Mouse (Mus musculus): ENCODE results near the gene Rnf113a2.

DNA sequence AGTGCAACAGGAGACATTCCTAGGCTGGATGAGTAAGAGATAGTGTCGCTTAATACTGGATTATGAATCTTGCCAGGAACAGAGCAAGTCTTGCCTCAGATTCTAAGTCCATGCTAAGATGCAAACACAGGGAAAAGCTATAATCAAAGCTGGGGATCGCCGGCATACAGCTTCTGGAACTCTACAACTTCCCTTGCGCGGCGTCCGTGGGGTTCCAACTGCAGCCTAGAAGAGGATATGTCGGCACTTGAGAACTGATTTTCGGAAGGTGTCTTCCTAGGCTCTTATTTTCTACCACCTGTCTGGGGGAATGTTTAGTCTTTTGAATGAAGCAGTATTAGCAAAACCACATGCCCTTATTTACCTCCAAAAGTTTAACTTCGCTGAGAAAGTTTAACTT lies 32.9 kb downstream of the Rnf113a2 start:
- TF ChIP-seq MYOG (IDR thresholded peaks at IDR 0.05; ENCODE audit: control insufficient read depth, extremely low read depth, insufficient read length): no peak
- no peak for TF ChIP-seq CTCF (IDR thresholded peaks at IDR 0.05; ENCODE audit: control insufficient read depth, insufficient read depth, insufficient read length)
